Mouse (Mus musculus) gastrocnemius, postnatal 4 days (tissue): ENCODE measurements around the gene Ndufaf2. TPM values are rescaled to one million over a fixed set of nuclear protein-coding genes. Genes with fewer than 3 reads are reported as not detected.
A peak's percentile ranks its signal among the peaks of the same experiment; 100 is the strongest.

ENCODE experiments used
- DNase-seq, 2 experiments: peaks; one replicate each; pipeline ENCODE4 v3.0.0; 2021 to 2022; ENCODE audit warnings: low spot score in 2 of 2, mixed read lengths in 2 of 2
- total RNA-seq, 2 experiments: library from RNA; stranded (reverse); gene quantifications; 2 replicates each; pipeline ENCODE4 v1.2.3; 2021

The Ndufaf2 gene
- total RNA-seq, 2 experiments from 2014 or later: 16.5 to 17.4 TPM

DNA sequence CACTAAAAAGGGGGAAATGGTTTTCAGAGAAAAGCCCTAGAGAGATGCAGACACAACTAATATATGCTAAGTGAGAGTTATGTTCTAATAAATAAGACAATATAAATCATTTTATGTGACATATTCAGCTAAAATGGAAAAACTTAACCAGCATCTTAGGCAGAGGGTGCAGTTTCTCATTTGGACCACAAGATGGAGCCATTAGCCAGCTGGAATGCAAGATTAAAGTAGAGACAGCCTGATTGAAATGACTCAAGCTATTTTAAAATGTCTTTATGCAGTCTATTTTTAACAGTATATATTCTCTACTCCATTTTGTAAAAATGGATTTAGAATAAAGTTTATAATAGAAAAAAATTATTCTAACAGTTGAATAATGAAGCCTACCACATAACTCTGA lies 6.6 kb downstream of the Ndufaf2 start:
- no peak for DNase-seq

DNA sequence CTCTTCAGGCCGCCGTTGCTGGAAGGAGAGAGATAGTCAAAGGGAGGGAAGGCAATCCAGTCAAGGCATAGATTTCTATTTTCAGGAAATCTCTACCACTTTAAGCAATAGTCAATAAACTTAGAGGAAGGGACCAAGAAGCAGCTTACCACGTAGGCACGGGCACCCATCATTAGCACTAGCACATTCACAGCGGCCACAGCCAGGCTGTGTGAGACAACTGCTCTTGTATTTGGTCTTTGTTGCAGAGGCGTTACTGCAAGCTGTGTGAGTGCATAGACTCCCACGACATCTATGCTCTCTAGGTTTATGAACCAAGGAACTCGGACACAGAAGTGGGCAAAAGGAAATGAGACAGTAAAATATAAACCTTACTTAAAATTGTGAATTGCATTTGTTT lies 14.3 kb downstream of the Ndufaf2 start:
- DNase-seq: no peak

DNA sequence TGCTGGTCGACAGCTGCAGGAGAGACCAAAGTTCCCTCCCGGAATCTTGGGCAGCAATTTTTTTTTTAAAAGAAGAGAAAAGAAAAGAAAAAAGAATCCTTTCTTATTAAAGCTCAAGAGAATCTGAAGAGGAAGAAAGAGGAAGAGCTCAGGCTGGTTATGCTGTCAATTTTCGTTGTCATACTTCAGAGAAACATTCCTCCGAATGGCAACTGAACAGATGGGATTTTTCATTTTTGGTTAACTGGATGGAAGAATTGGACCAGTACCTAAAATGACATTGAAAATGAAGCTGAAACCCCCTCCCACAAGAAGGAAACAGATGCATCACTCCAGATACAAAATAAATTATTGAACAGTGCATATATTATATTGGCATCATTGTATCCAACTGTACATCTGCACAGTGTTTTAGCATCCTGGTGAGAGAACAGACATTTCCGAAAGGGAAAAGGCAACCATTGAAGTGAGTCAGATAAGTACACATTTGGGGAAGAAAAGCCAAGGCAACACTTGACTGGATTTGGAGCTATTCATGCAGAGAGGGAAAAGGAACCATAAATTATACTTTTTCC lies 19.9 kb downstream of the Ndufaf2 start:
- no peak for DNase-seq

DNA sequence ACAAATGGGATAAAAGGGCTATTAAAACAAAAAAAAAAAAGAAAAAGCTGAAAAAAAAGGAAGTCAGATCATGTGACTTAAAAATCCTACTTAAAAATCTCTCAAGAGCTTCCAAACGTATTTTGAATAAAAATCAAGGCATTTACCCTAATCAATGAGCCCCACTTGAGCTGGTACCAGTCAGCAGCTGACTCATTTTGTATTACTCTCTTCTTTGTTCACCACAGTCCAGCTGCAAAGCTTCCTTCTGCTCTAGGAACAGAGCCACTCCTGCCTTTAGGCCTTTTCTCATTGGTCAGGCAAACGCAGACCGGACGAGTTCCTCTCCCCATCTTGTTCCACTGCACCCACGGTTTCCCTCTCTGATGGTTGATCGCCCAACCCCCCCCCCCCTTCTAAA lies 22.8 kb downstream of the Ndufaf2 start:
- DNase-seq: no peak

DNA sequence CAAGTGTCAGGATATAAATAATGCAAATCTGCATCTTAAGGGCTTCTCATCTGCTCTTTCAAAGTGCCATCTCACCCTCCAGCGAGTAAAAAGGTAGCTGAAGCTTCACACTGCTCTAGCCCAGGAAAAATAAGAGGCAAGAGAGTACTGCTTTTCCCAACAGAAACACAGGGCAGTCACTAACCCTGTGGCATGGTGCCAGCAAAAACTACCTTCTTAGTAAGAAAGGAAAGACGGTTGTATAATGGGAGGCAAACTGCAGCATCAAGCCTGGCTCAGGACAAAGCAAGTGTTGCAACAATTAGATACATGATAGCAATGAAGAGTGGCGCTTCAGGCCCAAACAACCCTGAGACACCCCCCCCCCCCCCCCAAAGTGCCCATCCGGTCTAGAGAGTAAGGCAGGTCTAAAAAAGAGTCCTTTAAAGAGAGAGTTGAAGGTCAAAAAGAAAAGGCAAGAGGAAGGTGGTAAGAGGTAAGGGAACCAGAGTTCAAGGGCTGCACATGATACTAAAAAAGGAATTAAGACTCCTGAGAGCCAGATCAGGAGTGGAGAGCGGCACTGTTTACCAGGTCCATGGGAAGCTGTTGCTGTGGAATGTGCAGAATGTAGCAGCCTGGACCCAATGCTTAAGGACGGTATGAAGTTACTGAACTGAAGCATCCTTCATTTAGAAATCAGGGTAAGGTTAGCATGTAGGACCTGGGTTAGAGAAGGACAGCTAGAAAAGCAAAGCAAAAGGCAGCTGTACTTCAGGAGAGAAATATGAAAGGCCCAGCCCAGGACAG lies 26.2 kb downstream of the Ndufaf2 start:
- DNase-seq: no peak

DNA sequence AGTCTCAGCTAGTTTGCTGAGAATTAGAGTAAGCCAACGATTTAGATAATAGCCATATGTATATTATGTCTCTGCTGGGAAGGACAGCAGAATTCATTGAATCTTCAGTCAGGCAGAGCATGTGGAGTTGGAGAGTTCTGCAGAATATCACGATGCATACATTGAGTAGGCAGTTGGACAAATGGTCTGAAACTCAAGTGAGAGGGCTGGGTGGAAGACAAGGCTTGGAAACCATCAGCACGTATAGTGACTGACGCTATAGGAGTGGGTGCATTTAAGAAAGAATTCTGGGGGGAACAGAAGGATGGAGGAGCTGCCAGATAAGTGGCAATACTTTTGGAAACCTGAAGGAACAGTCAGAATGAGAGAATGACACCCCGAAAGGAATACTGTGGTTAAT lies 27.7 kb downstream of the Ndufaf2 start:
- no peak for DNase-seq

DNA sequence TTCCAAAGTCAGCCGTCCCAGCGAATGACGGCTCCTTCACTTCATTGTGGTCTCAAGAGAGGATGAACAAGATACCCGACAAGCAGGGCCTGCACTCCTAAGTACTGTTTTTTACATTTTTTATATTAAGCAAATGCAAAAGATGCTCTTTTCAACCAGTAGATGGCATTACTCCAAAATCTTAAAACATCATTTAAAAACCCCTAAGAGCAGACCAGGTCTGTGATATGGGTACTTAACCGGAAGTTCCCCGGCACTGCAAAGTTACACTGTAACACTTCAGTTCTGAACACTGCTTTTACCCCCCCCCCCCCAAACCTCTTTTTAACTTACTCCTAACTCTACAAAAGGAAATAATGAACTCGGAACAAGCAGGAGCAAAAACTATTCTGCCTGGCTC lies 29.4 kb downstream of the Ndufaf2 start:
- DNase-seq: no peak

DNA sequence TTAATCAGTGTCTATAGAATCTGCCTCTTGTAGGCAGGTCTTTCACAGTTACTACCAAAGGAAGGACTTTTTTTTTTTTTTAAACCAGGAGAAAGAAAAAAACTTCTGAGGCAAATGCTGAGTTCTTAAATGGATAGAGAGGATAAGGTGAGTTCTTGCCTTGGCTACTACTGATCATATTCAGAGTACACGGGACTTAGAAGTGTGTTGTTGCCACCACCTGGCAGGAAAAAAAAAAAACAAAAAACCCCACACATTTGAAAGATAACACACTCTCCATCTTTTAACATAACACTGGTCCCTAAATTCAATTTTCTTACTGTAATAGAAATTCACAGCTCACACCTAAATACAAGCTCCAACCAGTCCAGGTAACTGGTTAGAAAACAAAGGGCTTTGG lies 30.5 kb downstream of the Ndufaf2 start:
- DNase-seq: no peak

DNA sequence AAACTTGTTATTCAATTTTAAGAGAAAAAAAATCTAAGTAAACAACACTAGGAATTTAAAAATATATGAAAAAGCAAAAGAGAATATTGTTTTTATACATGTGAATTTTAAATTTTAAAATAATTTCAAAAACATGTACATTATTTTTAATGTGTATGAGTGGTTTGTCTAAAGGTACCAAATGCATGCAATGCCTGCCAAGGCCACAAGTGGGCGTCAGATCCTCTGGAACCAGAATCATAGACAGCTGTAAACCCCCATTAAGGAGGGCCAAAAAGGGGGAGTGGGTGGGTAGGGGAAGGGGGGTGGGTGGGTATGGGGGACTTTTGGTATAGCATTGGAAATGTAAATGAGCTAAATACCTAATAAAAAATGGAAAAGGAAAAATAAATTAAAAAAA lies 31.3 kb downstream of the Ndufaf2 start:
- DNase-seq: no peak

DNA sequence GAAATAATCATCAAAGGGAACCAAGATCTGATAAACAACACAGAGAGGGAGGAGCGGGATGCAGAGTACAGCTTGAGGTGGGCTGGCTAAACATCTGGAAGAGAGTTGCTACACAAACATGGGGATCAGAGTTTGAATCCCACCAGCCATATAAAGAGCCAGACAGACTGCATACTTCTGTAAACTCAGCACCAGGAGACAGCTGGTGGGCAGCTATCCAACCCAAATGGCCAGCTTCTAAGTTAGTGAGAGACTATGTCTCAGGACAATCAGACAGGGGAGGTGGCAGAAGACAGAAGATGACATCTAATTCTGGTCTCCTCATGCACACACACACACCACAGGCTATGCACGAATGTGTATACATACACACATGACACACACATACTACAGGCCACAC lies 32.2 kb downstream of the Ndufaf2 start:
- no peak for DNase-seq

DNA sequence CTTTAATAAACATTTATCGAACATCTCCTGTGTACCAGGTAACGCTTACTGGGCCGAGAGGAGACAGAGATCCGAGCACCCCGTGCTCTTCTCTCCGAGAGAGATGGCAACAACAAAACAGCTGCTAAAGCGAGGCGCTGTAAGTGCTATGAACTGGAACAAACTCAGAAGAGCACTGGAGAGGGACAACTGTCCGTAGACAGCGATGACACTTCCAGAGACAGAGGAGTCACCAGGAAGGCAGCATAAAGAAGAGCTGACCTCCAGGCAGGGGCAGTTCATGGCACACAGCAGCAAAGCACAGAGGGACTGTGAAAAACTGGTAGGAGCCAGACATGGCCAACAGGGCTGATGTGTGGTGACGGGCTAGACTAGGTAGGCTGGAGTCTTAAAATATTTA lies 34.3 kb downstream of the Ndufaf2 start:
- DNase-seq: no peak

DNA sequence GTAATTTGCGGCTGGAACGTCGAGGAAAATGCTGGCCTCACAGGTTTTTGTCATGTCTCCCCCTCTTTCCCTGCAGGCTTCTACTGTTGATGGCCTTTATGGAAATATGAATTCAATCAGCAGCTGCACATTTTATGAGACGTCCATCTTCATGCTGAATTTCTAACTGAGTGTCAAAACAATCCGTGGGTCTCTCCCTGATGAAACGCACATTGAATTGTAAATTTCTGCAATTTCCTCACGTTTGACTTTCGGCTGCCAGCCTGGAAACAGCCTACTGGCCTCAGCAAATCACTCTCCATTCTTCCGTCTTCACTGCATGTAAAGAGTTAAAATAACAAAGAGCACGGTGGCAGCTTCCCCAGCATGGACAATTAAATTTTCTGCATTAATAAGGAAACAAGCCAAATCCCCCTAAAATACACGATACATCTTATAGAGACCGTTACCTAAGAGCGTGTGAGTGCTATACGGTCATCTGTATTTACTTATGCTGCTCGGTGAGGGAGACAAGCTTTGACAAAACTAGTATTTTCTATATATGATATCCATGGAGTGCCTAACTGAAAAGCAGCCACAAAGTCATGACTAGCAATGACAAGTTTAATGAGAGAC lies 35.2 kb downstream of the Ndufaf2 start:
- DNase-seq: no peak

DNA sequence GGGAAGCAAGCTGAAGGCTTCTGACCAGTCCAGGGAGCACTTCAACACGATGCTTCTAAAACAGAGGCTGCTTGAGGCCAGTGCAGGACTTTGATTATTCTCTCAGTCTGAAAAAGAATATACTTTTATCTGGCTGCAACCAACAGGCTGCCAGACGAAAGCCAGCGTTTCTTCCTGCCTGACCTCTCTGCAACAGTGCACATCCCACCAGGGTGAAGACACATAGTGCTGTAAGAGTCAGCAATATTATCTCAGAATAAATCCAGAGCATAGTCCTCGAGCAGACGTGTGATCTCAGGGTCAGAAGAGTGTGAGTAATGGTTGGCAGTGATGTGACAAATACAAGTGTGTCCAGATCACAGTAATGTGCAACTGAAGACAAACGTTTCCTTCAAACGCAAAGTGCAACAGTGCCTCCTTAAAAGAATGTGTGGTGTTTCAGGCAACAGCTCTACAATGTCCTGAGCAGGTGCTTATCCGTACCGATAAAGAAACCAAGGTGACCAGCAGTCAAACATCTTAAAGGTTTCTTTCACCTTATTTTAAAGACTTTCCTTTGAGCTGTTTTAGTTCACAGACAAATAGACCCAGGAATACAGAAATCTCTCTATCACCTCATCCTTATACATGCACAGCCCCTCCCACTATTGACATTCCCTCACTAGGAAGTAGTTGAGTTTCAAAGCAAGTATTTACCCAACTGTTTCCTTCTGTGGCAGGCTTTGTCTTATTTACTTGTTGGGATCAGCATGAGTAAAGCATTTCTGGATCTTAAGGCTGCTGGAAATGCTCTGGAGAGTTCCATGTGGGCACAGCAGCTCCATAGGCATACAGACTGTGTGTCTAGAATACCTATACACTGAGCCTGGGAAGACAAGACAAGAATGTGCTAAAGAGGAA lies 38.8 kb downstream of the Ndufaf2 start:
- DNase-seq: no peak

DNA sequence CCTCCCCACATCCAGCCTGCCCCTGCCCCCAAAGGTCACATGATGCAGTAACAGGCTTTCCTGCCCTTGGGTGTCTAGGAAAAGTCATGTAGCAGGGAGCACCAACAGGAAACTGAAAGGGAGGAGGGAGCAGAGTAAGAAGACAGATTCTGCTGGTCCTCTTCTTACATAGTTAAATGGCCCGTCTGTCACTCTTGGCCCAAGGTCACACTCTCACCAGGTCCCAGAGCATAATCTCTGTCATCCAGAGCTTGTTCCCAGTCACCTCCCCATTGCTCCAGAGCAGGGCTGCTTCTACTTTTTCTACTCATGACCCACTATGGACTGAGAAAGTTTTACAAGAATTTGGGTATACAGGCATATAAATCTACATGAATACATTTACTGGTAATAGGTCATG lies 40.2 kb downstream of the Ndufaf2 start:
- DNase-seq: no peak

DNA sequence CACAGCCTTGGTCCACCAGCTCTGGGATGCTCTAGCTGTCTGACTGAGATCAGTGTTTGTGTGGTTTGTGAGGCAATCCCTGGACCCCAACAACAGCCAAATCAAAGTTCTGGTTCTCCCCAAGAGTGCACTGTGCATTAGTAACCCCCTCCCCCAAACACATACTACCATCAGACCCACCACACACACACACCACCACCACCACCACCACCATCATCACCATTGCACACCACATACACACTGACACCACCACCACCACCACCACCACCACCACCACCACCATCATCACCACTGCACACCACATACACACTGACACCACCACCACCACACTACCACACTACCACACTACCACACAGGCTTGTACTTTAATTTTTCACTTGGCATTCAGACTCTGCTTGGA lies 40.8 kb downstream of the Ndufaf2 start:
- no peak for DNase-seq

DNA sequence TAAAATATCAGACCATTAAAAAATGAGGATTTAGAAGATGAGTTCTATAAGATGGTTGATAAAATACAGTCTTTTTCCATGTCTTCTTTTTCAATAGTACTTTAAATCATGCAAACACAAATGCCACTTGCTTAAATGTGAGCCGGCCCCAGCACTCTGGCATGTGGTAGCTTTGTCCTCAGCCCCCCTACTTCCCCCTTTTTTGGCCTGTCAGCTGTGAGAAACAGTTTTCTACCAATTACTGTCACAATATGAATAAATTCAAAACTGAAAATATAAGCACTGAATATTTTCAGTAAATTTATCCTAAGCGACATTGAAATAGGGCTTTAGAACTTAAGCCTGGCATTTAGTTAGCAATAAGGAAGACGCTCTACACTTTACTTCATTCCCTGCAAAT lies 44.2 kb downstream of the Ndufaf2 start:
- no peak for DNase-seq

DNA sequence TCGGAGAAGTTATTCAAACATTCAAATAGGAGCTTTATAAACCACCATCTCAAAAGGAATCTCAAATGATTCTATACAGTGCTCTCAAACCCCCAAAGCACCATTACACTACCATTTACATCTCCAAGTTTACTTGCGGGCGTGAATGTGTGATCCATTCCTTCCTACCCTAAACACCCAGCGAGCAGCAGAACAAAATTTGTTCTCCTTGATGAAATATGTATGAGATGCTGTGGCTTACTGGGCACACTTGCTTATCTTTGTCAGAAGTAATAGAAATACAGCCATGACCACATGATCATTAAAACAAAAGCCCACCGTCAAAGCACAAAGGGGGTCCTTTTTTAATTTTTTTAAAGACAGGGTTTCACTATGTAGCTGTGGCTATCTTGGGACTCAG lies 44.9 kb downstream of the Ndufaf2 start:
- DNase-seq: no peak

DNA sequence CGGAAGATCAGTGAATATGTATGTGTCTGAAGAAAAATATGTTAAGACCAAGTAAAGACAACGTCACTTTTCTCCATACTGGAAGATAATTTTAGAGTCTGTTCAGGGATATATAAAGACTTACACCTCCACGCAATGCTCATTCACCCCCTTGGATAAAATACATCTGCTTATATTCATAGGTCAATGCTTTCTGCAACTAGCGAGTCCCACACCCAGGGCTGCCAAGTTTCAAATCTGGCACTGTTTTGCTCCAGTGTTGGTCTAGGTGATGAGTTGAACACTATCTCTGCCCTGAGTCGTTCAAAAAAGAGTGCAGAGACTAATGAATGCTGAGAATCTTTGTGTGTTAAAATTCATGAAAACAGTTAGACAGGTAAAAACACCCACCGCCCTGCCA lies 47.5 kb downstream of the Ndufaf2 start:
- DNase-seq: no peak

DNA sequence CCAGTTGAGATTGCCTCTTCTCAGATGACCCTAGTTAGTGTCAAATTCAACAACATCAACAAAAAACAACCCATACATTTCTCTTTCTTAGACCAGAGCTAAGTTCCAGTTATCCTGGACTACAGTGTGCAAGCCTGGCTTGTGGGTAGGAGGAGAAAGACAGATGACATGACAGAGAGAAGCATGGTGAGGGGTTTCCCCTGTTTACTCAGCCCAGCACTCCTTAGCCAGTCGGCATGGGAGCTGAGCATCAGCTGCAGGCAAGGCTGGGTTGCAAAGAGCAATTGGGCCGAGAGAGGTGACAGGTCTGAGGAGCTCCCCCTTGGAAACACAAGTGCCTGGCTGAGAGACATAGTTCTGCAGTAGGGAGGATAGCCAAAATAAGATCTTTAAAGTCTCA lies 57.7 kb downstream of the Ndufaf2 start:
- no peak for DNase-seq

DNA sequence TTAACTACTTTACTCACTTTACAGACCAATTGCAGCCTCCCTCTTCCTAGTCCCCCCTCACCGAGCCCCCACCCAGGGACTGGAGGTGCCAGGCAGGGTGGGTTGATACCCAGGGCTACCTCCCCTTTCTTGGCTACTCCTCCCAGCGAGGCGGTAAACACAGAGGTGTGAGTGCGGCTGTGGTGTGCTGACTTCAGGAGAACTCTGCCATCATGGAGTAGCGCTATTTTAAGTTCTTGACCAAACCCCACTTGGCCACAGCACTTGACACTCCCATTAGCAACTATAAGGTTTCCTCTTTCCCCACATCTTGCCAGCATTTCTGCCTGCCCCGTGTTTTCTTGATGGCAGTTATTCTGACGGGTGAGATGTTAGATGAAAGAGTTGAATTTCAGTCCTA lies 62.0 kb downstream of the Ndufaf2 start:
- DNase-seq: no peak

DNA sequence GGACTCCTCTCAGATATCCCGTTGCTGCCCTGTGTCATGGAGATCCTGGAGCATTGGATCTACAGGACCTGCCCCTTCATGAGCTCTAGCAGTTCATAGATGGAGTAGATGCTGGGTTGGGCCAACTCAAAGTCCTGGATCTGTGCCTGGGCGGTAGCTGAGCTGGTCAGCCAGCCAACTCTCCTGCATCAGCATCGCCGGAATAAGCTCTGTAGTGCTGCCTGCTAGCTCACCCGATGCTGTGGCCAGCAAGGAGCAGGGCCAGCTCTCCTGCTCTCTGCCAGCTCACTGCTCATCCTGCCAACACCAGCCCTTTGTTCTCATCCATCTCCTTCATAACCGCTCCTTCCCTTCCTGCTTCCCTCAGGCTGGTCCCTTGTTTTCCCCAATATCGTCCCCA lies 62.8 kb downstream of the Ndufaf2 start:
- peak; percentile 21 to 23 for DNase-seq

DNA sequence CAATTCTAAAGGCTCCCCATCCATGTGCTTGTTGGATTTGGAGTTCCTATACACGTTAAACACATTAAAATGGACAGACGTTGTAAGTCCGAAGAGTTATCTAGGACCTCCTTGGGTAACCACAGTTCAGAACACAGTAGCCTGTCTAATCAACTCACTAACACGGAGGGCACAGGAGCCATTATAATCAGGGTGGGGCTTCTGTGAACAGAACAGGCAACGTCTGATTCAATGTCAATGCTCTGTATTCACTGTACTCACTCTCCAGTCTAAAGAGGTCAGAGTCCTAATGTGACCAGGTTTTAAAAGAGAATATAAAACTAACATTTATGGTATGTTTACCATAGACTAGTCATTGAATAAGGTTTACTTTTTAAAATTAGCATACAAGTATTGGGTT lies 63.7 kb downstream of the Ndufaf2 start:
- DNase-seq: no peak
